In the genomic region with DNA sequence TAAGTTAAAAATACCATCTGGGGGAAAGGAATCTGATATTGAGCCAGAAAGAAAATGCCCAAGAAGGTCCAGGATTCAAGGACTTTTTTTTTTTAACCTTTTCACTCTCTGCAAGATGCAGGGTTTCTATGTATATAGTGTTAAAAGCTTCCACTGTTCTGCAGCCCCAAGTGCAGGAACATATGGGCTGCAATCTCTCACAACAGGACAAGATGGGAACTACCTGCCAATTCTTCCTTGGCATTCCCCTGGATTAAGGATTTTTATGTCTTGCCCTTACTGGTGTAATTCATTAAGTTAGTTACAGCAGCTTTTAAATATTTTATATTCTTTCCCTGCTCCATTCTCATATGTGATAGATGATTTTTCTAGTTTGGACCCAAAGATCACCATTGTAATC, we compare ENCODE assay signal across 24 mouse cellular contexts.
DNase-seq lines count a peak whose midpoint lies in the region; ATAC-seq and TF ChIP-seq lines count a peak whose summit lies in the region.
"Had no signal": no experiment of that assay in that cellular context is flagged by ENCODE, and none has a peak within 500 bp of the region (broad histone marks: within the 10 kb centered on the region; RNA-seq: fewer than 3 reads in every experiment).

No protein-coding gene starts in this region.

- intact Hi-C loops in heart, adult 2 months (cut with DNase I), result no loop called here

- no peaks in the 10 kb centered on the region for H3K4me1 ChIP-seq in midbrain, postnatal 0 days (ENCODE audit: insufficient read depth, low read length)
- H3K4me1 ChIP-seq in midbrain, embryonic 14.5 days (ENCODE audit: control insufficient read depth, insufficient read depth, low read length), result no peaks in the 10 kb centered on the region
- H3K4me1 ChIP-seq in heart, adult 2 months (ENCODE audit: control insufficient read depth, insufficient read depth, low read length), result no peaks in the 10 kb centered on the region
- H3K4me1 ChIP-seq: embryonic facial prominence, embryonic 12.5 days; forebrain, embryonic 12.5 days; heart, embryonic 10.5 days; hindbrain, embryonic 12.5 days had no signal

- peak; percentile 9 for DNase-seq in midbrain, postnatal 0 days (ENCODE audit: low spot score)
- DNase-seq in midbrain, embryonic 14.5 days, result no peak
- DNase-seq in cerebellum, adult 18-20 months, result peak; percentile 46 to 49
- peak; percentile 60 for DNase-seq in cerebellum, adult 9-11 months
- DNase-seq in heart, adult 2 months, result no peak
- no peak for DNase-seq in lung, postnatal 36 days
- DNase-seq: adrenal gland, adult 2 months; adrenal gland, postnatal 25 days; forebrain, postnatal 0 days; gastrocnemius, postnatal 14 days; heart, postnatal 10 days; heart, postnatal 4 days; kidney, adult 9 months had no signal

- no peak for ATAC-seq in midbrain, postnatal 0 days (ENCODE audit: low FRiP score)
- ATAC-seq in midbrain, embryonic 14.5 days (ENCODE audit: low FRiP score, low TSS enrichment), result no peak
- ATAC-seq in megakaryocyte, adult 5-6 weeks (ENCODE audit: poor library complexity, severe bottlenecking), result no peak
- ATAC-seq: activated CD4-positive, CD25-positive, alpha-beta regulatory T cell, adult 4 months; forebrain, postnatal 0 days; hindbrain, embryonic 16.5 days; inflammation-experienced regulatory T-cells, adult 6 months; intestine, postnatal 0 days; Patski had no signal

- H3K79me2 ChIP-seq in heart, adult 2 months (replicated peaks; ENCODE audit: control insufficient read depth, insufficient read depth, low read length), result no peaks in the 10 kb centered on the region

- H3K9ac ChIP-seq in midbrain, postnatal 0 days (replicated peaks; ENCODE audit: low read length, poor library complexity, severe bottlenecking), result no peak overlapping the region
- H3K9ac ChIP-seq in midbrain, embryonic 14.5 days (replicated peaks; ENCODE audit: low read length), result no peak overlapping the region
- H3K9ac ChIP-seq in heart, adult 2 months (ENCODE audit: low read depth, low read length), result no peak overlapping the region
- H3K9ac ChIP-seq: embryonic facial prominence, embryonic 12.5 days; forebrain, embryonic 12.5 days; forebrain, postnatal 0 days; hindbrain, embryonic 12.5 days had no signal

- no peak for TF ChIP-seq CTCF in midbrain, postnatal 0 days (IDR thresholded peaks at IDR 0.05)
- TF ChIP-seq CTCF in heart, adult 2 months (IDR thresholded peaks at IDR 0.05), result no peak

- TF ChIP-seq POLR2A in heart, adult 2 months (IDR thresholded peaks at IDR 0.05; ENCODE audit: insufficient read depth, low read depth, low read length), result no peak

- no peak overlapping the region for H3K4me3 ChIP-seq in midbrain, postnatal 0 days (ENCODE audit: low read depth, low read length)
- no peak overlapping the region for H3K4me3 ChIP-seq in midbrain, embryonic 14.5 days (replicated peaks; ENCODE audit: low read depth, low read length)
- H3K4me3 ChIP-seq in heart, adult 2 months, result no peak overlapping the region
- H3K4me3 ChIP-seq: embryonic facial prominence, embryonic 12.5 days; forebrain, embryonic 12.5 days; heart, embryonic 10.5 days; hindbrain, embryonic 12.5 days had no signal

- H3K36me3 ChIP-seq in midbrain, postnatal 0 days (ENCODE audit: insufficient read depth, low read length), result no peaks in the 10 kb centered on the region
- no peaks in the 10 kb centered on the region for H3K36me3 ChIP-seq in midbrain, embryonic 14.5 days (ENCODE audit: control insufficient read depth, insufficient read depth, low read length)
- H3K36me3 ChIP-seq in heart, adult 2 months (ENCODE audit: control insufficient read depth, insufficient read depth, low read length), result no peaks in the 10 kb centered on the region
- H3K36me3 ChIP-seq: embryonic facial prominence, embryonic 12.5 days; forebrain, embryonic 12.5 days; heart, embryonic 10.5 days; hindbrain, embryonic 12.5 days had no signal

- no peak overlapping the region for H3K27ac ChIP-seq in midbrain, postnatal 0 days (ENCODE audit: low read depth, low read length)
- no peak overlapping the region for H3K27ac ChIP-seq in midbrain, embryonic 14.5 days (replicated peaks; ENCODE audit: low read depth, low read length)
- no peak overlapping the region for H3K27ac ChIP-seq in heart, adult 2 months
- H3K27ac ChIP-seq: embryonic facial prominence, embryonic 12.5 days; forebrain, embryonic 12.5 days; heart, embryonic 10.5 days; hindbrain, embryonic 12.5 days had no signal

- no peaks in the 10 kb centered on the region for H3K9me3 ChIP-seq in midbrain, postnatal 0 days (ENCODE audit: low read length)
- no peaks in the 10 kb centered on the region for H3K9me3 ChIP-seq in midbrain, embryonic 14.5 days (ENCODE audit: control insufficient read depth, low read length)
- H3K9me3 ChIP-seq: embryonic facial prominence, embryonic 12.5 days; forebrain, embryonic 12.5 days; heart, embryonic 10.5 days; hindbrain, embryonic 12.5 days had no signal

- H3K4me2 ChIP-seq in midbrain, postnatal 0 days (ENCODE audit: low read depth, low read length, poor library complexity, severe bottlenecking), result no peak overlapping the region
- no peak overlapping the region for H3K4me2 ChIP-seq in midbrain, embryonic 14.5 days (ENCODE audit: low read length)
- H3K4me2 ChIP-seq: embryonic facial prominence, embryonic 12.5 days; forebrain, embryonic 12.5 days; hindbrain, embryonic 12.5 days had no signal

- no peak for TF ChIP-seq EP300 in heart, adult 2 months (IDR thresholded peaks at IDR 0.05; ENCODE audit: insufficient read depth, low read depth, low read length)

- H3K27me3 ChIP-seq in midbrain, postnatal 0 days (ENCODE audit: insufficient read depth, low read length), result no peaks in the 10 kb centered on the region
- H3K27me3 ChIP-seq in midbrain, embryonic 14.5 days (ENCODE audit: control insufficient read depth, insufficient read depth, low read length), result no peaks in the 10 kb centered on the region
- no peaks in the 10 kb centered on the region for H3K27me3 ChIP-seq in heart, adult 2 months (ENCODE audit: control insufficient read depth, insufficient read depth, low read length)
- H3K27me3 ChIP-seq: CH12.LX; embryonic facial prominence, embryonic 12.5 days; forebrain, embryonic 12.5 days; hindbrain, embryonic 12.5 days; Patski had no signal

Comparison
In these comparisons a context has a peak if more than half of its experiments do, and no peak if none do; other contexts are left out.
1. DNase-seq: peak in midbrain, postnatal 0 days (single experiment), cerebellum, adult 18-20 months (2 of 2) and cerebellum, adult 9-11 months (single experiment); none in midbrain, embryonic 14.5 days (single experiment), heart, adult 2 months (0 of 2) and lung, postnatal 36 days (single experiment).